ENCODE assay signal across 11 mouse cellular contexts in genomic region chr1:89570522-89571299, GRCm38 (mm10).
A peak's percentile ranks its signal among the peaks of the same experiment; 100 is the strongest.
DNase-seq lines count a peak whose midpoint lies in the region; ATAC-seq and TF ChIP-seq lines count a peak whose summit lies in the region.
"Had no signal": no experiment of that assay in that cellular context is flagged by ENCODE, and none has a peak within 500 bp of the region (broad histone marks: within the 10 kb centered on the region; RNA-seq: fewer than 3 reads in every experiment).

No protein-coding gene starts in this region.

- H3K4me2 ChIP-seq in hindbrain, embryonic 14.5 days (replicated peaks), result no peak overlapping the region
- H3K4me2 ChIP-seq: heart, embryonic 13.5 days had no signal

- 0 out of 2 replicates have a peak overlapping the region, but pooled peaks have one; percentile 12 for H3K27ac ChIP-seq in hindbrain, embryonic 10.5 days
- no peak overlapping the region for H3K27ac ChIP-seq in hindbrain, embryonic 14.5 days
- H3K27ac ChIP-seq: heart, embryonic 13.5 days had no signal

- H3K4me3 ChIP-seq in hindbrain, embryonic 10.5 days, result no peak overlapping the region
- H3K4me3 ChIP-seq in hindbrain, embryonic 14.5 days (replicated peaks; ENCODE audit: low read length), result no peak overlapping the region
- H3K4me3 ChIP-seq in C2C12 (ENCODE audit: insufficient read depth, poor library complexity, severe bottlenecking), result no peak overlapping the region
- H3K4me3 ChIP-seq: heart, embryonic 13.5 days had no signal

- H3K4me1 ChIP-seq in hindbrain, embryonic 10.5 days (replicated peaks), result peaks cover 83% of the 10 kb centered on the region
- peaks cover 59% of the 10 kb centered on the region for H3K4me1 ChIP-seq in hindbrain, embryonic 14.5 days (replicated peaks; ENCODE audit: control insufficient read depth, insufficient read depth, low read length)

- no peaks in the 10 kb centered on the region for H3K27me3 ChIP-seq in hindbrain, embryonic 10.5 days (ENCODE audit: insufficient read depth, poor library complexity, severe bottlenecking)
- H3K27me3 ChIP-seq in hindbrain, embryonic 14.5 days (ENCODE audit: control insufficient read depth, insufficient read depth, low read length), result no peaks in the 10 kb centered on the region
- H3K27me3 ChIP-seq in C2C12 (ENCODE audit: control insufficient read depth, insufficient read depth, insufficient read length), result no peaks in the 10 kb centered on the region
- H3K27me3 ChIP-seq: heart, embryonic 13.5 days had no signal

- H3K9me3 ChIP-seq in hindbrain, embryonic 10.5 days, result no peaks in the 10 kb centered on the region
- H3K9me3 ChIP-seq in hindbrain, embryonic 14.5 days (ENCODE audit: control insufficient read depth, low read length), result no peaks in the 10 kb centered on the region
- H3K9me3 ChIP-seq: heart, embryonic 13.5 days had no signal

- WGBS in hindbrain, embryonic 10.5 days, result 64% methylated on average over 4 of the region's 4 CpGs
- WGBS in hindbrain, embryonic 14.5 days, result 82% methylated on average over 4 of the region's 4 CpGs

- no peak for DNase-seq in hindbrain, embryonic 10.5 days (ENCODE audit: low spot score)
- no peak for DNase-seq in hindbrain, embryonic 14.5 days (ENCODE audit: low spot score)
- peak; percentile 73 to 83 for DNase-seq in adrenal gland, postnatal 36 days
- peak; percentile 39 for DNase-seq in heart, postnatal 4 days
- no peak for DNase-seq in T-cell, adult 2 months (ENCODE audit: low spot score)
- no peak for DNase-seq in embryo, embryonic 11 days
- DNase-seq in c-Kit-positive CD71-positive TER-119-positive erythroid progenitor cells, embryonic 14.5 days (ENCODE audit: low spot score), result no peak
- DNase-seq: cerebellum, postnatal 10 days; lung, adult 2 months had no signal

- H3K9ac ChIP-seq in hindbrain, embryonic 14.5 days, result no peak overlapping the region
- H3K9ac ChIP-seq: heart, embryonic 13.5 days had no signal

- no peak for ATAC-seq in hindbrain, embryonic 14.5 days (ENCODE audit: low FRiP score)

- peaks cover 77% of the 10 kb centered on the region for H3K79me2 ChIP-seq in C2C12 (ENCODE audit: control insufficient read depth, insufficient read depth)

- no peaks in the 10 kb centered on the region for H3K36me3 ChIP-seq in hindbrain, embryonic 10.5 days
- no peaks in the 10 kb centered on the region for H3K36me3 ChIP-seq in hindbrain, embryonic 14.5 days (replicated peaks; ENCODE audit: control insufficient read depth, insufficient read depth)
- no peaks in the 10 kb centered on the region for H3K36me3 ChIP-seq in C2C12 (ENCODE audit: control insufficient read depth, insufficient read depth)
- H3K36me3 ChIP-seq: heart, embryonic 13.5 days had no signal

- no peak for TF ChIP-seq CTCF in C2C12 (IDR thresholded peaks at IDR 0.05; ENCODE audit: control insufficient read depth, insufficient read depth, insufficient read length)

- no peak overlapping the region for H3ac ChIP-seq in C2C12 (ENCODE audit: control insufficient read depth, insufficient read length, low read depth)

- H3K79me3 ChIP-seq in C2C12 (ENCODE audit: low read depth), result peaks cover 16% of the 10 kb centered on the region

TF ChIP-seq in C2C12, 6 proteins besides CTCF, POLR2A, EP300 and RAD21:
- TF ChIP-seq MAX (IDR thresholded peaks at IDR 0.05), result peak; percentile 11
- no peak for TF ChIP-seq CEBPB (IDR thresholded peaks at IDR 0.05; ENCODE audit: low read depth)
- peak; percentile 40 for TF ChIP-seq FOSL1 (IDR thresholded peaks at IDR 0.05; ENCODE audit: insufficient read depth, low read length, poor library complexity, severe bottlenecking)
- peak; percentile 74 for TF ChIP-seq MYOD1 (IDR thresholded peaks at IDR 0.05; ENCODE audit: control insufficient read depth, insufficient read length, low read depth)
- no peak for TF ChIP-seq MYOG (IDR thresholded peaks at IDR 0.05; ENCODE audit: control insufficient read depth, extremely low read depth, insufficient read length)
- peak; percentile 47 for TF ChIP-seq USF1 (IDR thresholded peaks at IDR 0.05; ENCODE audit: low read depth)
TF ChIP-seq in C2C12: peak in this region for 4.

Comparison
In these comparisons a context has a peak if more than half of its experiments do, and no peak if none do; other contexts are left out.
1. DNase-seq: peak in adrenal gland, postnatal 36 days (2 of 2) and heart, postnatal 4 days (single experiment); none in hindbrain, embryonic 10.5 days (single experiment), hindbrain, embryonic 14.5 days (single experiment), T-cell, adult 2 months (single experiment), embryo, embryonic 11 days (single experiment) and c-Kit-positive CD71-positive TER-119-positive erythroid progenitor cells, embryonic 14.5 days (single experiment).